Mouse (Mus musculus): ENCODE measurements around the gene Ccdc3.
A peak's percentile ranks its signal among the peaks of the same experiment; 100 is the strongest.

Gene Ccdc3

GRCm38 (mm10) chr2:5161908-5162674, 24.5 kb downstream of the Ccdc3 start:
- no peak for DNase-seq

DNA sequence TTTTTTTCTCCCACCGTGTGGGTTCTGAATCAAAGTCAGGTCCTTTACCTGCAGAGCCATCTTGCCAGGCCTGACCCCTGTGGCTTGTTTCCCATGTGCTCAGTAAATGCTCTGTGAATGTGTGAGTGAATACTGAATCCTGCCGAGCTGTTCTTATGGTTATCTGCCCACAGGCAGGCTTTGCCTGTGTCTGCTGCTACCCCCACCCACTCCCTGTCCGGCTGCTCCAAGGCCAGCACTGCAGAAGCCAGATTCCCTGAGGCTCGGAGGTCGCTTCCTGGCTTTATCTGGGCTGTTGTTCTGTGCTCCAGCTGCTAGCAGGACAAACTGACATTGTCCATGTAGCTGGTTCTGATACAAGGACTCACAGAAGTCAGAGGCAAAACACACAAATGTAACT, 25.2 kb downstream of the Ccdc3 start:
- DNase-seq: no peak

DNA sequence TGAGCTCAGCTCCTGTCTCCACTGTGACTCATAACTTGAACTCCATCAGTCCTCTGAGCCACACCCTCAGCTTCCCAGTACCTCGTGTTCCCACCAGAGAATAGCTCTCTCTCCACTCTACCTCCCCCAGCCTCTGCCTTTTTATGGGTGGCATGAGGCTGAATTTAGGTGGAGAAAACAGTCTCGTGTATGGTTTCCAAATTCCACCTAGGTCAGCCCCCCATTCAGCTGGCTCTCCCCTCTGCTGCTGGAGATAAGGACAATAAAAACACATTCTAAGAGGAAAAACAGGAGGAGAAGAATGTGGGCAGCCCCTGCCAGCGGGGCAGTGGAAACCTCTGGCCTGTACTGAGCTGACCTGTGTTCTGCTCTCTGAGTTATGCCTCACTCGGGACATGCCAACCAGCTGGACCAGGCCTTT, 28.4 kb downstream of the Ccdc3 start:
- DNase-seq: no peak

GRCm38 (mm10) chr2:5166796-5167195, 29.2 kb downstream of the Ccdc3 start:
- DNase-seq: no peak

DNA sequence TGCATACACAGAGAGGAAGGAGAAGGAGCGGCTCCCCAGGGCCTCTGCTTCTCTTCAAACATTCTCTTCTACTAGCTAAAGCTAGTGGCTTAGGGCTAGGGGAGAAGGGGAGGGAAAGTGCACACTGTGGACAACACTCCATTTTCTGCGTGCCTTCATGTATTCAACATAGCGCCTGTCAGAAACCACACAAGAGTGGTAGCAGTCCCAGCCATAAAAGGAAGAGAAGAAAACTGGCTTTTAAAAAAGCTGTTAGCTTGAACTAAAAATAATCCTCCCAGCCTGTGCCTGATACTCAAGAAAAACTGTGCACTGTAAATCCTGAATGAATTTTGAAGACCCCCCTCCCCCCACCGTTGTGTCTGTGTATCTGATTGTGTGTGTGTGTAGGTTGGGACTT, 33.2 kb downstream of the Ccdc3 start:
- DNase-seq: no peak

DNA sequence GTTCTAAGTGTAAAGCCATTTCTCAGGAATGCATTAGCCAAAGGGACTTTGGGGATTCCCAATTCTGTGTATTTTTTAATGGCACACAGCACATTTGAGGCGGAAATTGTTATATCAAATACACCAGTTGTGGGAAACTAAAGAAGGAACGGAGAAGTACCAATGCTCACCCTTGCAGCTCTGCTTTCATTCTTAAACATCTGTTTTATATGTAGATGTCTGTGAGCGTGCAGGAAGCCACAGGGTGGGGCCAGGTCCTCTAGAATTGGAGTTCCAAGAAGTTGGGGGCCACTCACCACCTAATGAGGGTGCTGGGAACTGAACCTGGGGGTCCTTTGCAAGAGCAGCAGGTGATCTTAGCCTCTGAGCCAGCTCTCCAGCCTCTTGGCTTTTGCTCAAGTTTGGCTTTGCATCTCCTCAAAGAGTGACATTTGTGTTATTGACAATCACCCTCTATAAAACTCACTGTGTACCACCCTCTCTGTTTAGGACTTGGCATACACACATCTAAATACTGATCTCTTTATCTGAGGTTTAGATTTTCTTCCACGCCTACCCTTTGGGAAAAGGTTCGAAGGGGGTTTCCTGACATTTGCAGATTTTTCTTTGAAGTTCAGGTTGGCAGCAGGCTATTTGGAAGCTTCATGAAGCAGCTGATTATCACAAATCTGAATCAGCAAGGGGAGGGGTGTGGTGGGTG, 33.9 kb downstream of the Ccdc3 start:
- no peak for DNase-seq

DNA sequence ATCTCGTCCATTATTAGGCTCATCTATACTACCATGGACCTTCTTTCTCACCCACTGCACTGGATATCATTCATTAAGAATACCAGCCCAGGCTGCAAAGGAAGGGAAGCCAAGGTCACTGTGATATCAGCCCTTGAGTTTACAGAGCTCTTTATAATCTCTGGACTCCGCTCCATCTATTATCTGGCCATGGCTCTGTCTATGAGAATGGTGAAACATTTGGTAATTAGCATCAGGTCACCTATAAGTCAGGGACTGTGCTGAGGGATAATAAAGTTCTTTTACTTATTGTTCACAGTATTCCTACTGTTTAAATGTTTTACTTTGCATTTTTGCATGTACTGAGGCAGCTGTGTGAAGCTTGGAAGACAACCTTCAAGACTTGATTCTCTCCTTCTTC, 35.2 kb downstream of the Ccdc3 start:
- no peak for DNase-seq

DNA sequence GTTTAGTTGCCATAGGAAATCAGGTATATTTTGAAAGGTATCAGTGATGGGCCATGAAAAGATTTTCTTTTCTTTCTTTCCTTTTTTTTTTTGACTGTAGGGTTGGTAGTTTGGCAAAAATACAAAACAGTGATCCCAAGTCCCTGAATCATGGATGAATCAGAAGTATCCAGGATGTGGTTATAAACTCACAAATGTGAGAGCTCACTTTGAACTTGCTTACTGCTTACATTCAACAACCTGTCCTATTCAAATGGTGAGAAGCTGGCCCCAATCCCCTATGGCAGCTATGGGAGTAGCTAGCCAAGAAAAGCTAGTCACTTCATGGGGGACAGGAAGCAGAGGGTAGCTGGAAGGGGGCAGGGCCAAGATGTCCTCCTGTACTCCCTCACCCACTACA, 37.1 kb downstream of the Ccdc3 start:
- no peak for DNase-seq

DNA sequence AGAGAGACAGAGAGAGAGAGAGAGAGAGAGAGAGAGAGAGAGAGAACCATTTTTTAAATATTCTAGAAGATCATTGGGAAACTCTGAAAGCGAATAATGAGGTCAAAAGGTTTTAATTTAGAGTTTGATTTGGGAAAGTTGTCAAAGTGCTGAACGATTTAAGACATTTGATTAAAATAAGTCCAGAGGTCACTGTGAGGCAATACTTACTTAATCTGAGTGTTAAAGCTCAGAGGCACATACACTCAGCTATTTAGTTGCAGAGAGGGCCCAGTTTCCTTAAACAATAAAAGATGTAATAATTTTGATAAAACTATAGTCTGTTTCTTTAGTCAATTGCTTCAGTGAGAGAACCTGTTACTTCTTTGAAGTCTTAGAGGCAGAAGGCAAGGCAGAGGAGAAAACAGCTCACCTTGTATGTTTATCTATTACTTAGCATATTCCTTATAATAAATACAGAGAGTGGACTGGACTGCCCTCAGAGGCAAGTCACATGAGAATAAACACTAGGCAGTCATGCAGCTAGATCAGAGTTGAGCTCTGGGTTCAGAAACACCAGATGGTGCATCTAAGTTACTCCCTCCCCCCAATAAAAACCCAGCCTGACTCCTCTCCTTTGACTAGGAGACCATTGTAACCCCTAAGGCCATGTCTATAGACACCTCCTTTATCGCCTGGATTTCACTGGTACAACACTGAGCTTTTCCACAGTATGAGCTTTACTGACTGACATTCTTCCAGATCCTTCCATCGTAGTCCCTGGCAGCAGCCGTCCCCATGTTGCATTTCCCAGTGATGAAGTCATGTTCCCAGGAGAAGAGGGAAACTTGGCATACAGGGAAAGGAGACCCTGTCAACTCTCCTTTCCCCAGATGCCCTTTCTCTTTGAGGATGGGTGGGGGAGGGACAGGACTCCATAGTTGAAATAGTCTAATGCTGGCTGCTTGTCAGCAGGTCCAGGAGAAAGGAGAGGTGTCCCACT, 44.2 kb downstream of the Ccdc3 start:
- no peak for DNase-seq

GRCm38 (mm10) chr2:5184166-5184565, 46.6 kb downstream of the Ccdc3 start:
- no peak for DNase-seq

- DNase-seq: no peak
Measured at GRCm38 (mm10) chr2:5185631-5186030, 48.1 kb downstream of the Ccdc3 start.

DNA sequence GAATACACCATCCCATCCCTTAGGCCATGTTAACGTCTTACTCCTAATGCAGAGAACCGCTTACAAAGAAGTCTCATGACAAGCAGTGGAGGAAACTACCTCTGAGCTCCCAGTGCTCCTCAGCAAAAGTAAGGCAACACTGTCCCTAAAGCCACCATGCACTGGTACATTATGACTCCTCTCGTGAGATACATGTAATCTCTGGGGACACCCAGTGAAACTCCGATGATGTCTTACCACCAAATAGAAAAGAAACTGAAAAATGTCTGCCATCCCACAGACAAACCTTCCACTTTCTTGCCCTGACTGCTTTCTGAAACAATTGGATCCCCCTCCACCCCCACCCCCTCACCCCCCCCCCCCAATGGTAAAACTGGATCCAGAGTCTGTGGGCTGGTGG, 54.6 kb downstream of the Ccdc3 start:
- no peak for DNase-seq

- DNase-seq: no peak
Measured at GRCm38 (mm10) chr2:5193071-5193470, 55.5 kb downstream of the Ccdc3 start.

DNA sequence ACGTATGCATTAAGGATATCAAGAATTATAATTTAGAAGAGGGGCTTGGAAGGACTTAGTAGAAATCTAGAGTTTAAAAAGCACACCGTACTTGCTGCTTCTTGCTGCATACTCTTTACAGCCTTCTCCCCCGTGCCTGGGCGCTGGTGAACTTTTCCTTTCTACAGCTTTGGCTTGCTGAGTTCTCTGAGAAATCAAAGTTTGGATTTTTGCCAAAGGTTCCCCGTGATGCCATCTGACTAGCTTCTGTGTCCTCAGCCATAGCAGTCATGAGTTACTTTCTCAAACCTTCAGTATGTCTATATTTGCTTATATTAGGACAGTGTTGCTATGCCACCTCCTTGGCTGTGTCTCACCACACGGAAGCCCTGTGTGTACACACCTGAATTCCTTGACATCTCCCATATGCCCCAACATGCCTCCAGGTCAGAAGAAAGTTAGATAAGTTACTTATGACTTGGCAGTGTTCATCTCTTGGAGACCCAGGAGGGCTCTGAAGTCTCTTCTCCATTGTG, 57.2 kb downstream of the Ccdc3 start:
- peak in 1 of 2 experiments; percentile 7 for DNase-seq

DNA sequence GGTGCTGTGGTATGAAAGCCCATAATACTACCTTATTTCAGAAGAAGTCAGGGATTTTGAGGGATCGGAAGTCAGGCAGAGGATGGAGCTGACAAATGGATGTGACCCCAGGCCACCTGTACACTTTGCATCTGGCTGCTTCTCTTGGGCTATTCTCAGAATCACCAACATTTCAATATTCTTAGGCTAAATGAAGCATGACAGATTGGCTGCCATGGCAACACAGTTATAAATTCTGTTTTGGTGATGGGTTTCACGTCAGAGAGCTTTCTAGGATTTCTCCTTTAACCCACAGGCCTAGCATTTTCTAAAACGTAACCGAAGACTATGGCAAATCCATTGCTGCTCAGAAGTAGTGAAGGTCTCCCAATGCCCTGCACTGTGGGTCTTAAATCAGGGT, 59.9 kb downstream of the Ccdc3 start:
- DNase-seq: no peak

DNA sequence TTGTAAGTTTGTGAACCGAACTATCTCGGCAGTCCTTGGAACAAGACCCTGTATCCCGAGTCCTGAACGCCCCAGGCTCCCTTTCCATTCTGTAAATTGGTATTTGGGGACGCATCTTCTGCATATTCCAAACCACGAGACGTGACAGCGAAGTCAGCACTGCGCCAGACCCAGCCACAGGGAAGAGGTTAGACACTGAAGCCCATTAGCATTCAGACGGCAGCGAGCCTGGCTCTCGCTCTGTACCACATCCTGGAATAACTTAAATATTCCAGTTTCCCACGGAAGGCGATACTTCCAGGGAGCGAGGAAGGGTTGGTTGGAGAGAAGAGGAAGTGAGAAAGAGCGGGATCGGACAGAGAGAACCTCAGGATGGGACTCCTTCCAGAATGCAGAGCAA, 61.7 kb downstream of the Ccdc3 start:
- peak in 1 of 2 experiments; percentile 5 for DNase-seq

DNA sequence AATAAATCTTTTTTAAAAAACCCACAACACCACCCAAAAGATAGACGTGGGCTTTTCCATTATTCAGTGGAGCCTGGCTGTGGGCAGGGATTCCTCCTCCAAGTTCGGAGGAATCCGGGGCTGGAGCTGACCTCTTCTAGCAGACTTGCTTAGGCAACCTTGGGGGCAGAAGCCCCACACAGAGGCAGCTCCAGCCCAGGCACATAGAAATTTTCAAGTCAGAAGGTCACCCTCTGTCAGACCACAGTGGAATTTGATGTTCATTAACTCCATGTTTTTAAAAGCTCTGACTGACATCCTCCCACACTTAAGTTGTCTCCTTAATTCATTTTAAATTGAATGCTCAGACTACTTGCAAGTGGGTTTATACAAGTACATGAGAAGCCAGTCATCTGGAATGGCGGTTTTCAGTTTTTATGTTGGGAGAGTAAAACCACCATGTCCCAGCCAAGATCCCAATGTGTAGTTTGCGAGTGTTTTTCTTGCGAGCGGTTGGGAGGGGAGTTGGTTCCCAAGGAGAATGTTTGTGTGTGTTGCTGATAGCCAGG, 63.3 kb downstream of the Ccdc3 start:
- DNase-seq: no peak

DNA sequence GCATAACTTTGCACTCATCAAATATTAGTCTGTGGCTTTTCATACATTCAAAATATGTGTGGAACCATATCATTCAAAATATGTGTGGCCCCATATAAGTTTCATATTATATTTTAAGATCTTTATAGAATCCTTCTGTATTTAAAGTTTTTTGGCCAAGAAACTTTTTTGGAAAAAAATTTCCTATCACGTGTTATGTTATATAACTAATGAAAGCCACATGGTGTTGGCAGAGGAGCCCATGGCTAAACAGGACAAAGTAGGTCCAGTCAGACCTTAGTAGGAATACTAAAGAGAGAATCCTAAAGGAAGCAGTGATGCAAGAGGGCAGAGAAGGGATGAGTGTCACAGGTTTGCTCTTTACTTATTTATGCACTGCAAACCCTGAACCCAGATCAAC, 65.6 kb downstream of the Ccdc3 start:
- DNase-seq: no peak

GRCm38 (mm10) chr2:5204941-5205340, 67.4 kb downstream of the Ccdc3 start:
- no peak for DNase-seq

- DNase-seq: no peak
Measured at GRCm38 (mm10) chr2:5206651-5207050, 69.1 kb downstream of the Ccdc3 start.

DNA sequence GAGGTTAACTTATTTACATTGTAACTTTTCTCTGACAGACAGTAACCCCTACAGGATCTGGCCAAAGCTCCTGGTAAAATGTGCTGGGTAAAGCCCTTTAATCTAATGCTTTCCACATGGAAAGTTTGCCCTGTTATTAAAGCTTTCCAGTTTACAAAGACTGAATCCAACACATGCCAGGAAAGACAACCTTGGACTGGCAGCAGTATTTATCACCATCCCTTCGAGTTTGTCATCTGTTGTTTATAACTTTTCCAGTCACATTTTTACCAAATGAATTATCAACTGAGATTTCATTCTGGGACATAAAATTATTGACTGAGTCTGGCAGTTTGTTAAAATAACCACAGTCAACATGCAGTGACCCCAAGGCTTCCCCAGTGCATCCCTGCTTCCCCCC, 77.0 kb downstream of the Ccdc3 start:
- no peak for DNase-seq

DNA sequence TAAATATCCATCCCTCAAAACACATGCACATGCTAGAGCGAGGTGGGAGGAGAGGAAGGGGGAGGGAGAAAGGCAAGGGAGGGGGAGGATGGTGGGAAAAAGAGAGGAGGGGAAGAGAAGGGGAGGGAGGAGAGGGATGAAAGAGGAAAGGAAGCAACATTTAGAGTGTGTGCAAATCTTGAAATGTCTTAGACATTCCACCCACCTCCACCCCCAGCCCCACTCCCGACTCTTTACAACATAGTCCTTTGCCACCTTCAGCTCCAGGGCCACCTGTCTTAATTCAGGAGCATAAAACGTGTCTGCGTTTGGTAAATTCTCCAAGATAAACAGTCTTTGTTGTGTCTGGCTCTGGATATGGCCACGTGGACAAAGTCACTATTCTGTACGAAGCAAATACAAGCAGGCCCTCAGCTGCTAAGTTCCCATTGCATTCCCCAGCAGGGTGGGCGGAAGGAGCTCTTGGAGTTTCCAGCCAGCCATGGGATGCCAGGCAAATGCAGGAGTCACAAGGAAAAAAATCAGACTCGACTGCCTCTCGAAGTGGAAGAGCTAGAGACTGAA, 77.8 kb downstream of the Ccdc3 start:
- no peak for DNase-seq

All from cerebellum, postnatal 14 days (tissue).